ENCODE assay signal across 8 mouse cellular contexts in the genomic region with DNA sequence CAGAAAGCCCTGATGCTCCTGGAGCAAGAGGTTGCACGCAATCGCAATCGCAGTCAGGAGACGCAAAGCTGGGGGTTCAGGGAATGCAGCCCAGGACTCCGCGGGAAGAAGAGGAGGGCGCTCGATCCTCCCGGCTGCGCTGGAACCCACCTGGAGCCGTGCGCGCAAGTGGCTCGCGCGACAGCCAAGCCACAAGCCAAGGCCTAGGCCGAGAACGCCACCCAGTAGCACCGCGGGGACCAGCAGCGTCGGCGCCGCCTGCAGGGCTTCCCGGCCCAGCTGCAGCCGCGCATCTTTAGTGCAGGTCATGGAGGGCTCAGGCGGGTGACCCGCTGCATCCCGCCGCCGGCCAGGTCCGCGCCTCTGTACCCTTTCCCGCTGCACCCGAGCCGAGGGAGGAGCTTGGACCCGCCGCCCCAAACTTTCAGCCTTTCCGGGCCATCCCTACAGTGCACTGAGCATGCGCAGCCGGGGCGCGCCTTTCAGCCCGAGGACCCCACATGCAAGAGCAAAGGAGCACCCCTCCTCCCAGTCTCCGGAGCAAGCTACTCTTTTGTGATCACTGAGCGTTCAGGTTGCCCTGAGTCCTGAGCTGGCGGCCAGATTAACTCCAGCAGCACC. TPM values are rescaled to one million over a fixed set of nuclear protein-coding genes. Genes with fewer than 3 reads are reported as not detected.
DNase-seq lines count a peak whose midpoint lies in the region; ATAC-seq lines count a peak whose summit lies in the region.

A gene (minus strand): TSS at position 410 of the 621 bp plus-strand sequence.

- peak; percentile 46 for DNase-seq in WW6 (ENCODE audit: low read depth, low spot score)
- peak; percentile 10 for DNase-seq in cerebellum, adult 8-10 months
- DNase-seq in frontal cortex, adult 2 months (ENCODE audit: extremely low spot score in 1 of 2, low spot score in 1 of 2) = peak in 1 of 2 experiments; percentile 49
- peak; percentile 87 for DNase-seq in hindbrain, embryonic 10.5 days (ENCODE audit: low spot score)
- DNase-seq in layer of hippocampus, postnatal 36 days = peak; percentile 47 to 54
- DNase-seq in lung, postnatal 4 days = peak; percentile 63 to 74
- DNase-seq in skeletal muscle tissue, adult 2 months (ENCODE audit: low read depth, low spot score) = peak; percentile 40

- H3K9me3 ChIP-seq in hindbrain, embryonic 10.5 days = no peaks in the 10 kb centered on the region

- H3K4me1 ChIP-seq in hindbrain, embryonic 10.5 days (replicated peaks) = peaks cover 55% of the 10 kb centered on the region

- ATAC-seq in CD4-positive, CD25-positive, alpha-beta regulatory T cell, adult 4 months = no peak

- peaks cover 8% of the 10 kb centered on the region for H3K27me3 ChIP-seq in hindbrain, embryonic 10.5 days (ENCODE audit: insufficient read depth, poor library complexity, severe bottlenecking)

- WGBS in hindbrain, embryonic 10.5 days = under 1% methylated on average over 48 of the region's 48 CpGs

- peaks cover 23% of the 10 kb centered on the region for H3K36me3 ChIP-seq in hindbrain, embryonic 10.5 days

- peak within 1 kb of the TSS; percentile 65 for H3K4me3 ChIP-seq in hindbrain, embryonic 10.5 days

- H3K27ac ChIP-seq in hindbrain, embryonic 10.5 days = peak within 1 kb of the TSS; percentile 87

RNA-seq across cellular contexts. Expression of the gene that starts here (rescaled TPM):
- 13.8 and 14.0 TPM in 2 replicates for polyA plus RNA-seq in frontal cortex, adult 2 months (2012; rRNA removed)
- polyA plus RNA-seq in hindbrain, embryonic 10.5 days (2016; fragmentation: Nextera tagmentation; extraction: Ambion mirVana) = 20.0 and 22.1 TPM in 2 replicates
- 10 to 100 TPM; 12.2 to 12.9 TPM for total RNA-seq in layer of hippocampus, postnatal 36 days (2021)
- polyA plus RNA-seq in CD4-positive, CD25-positive, alpha-beta regulatory T cell, adult 4 months (2017; shearing (Covaris generic)) = not detected

Comparison
In these comparisons a context has a peak if more than half of its experiments do, and no peak if none do; other contexts are left out.
1. RNA of the gene that starts here (polyA plus RNA-seq): 20.0 to 22.1 TPM in hindbrain, embryonic 10.5 days and 13.8 to 14.0 TPM in frontal cortex, adult 2 months; not detected in CD4-positive, CD25-positive, alpha-beta regulatory T cell, adult 4 months; every median in the first group is over 10 times any median in the second.